In the genomic region with DNA sequence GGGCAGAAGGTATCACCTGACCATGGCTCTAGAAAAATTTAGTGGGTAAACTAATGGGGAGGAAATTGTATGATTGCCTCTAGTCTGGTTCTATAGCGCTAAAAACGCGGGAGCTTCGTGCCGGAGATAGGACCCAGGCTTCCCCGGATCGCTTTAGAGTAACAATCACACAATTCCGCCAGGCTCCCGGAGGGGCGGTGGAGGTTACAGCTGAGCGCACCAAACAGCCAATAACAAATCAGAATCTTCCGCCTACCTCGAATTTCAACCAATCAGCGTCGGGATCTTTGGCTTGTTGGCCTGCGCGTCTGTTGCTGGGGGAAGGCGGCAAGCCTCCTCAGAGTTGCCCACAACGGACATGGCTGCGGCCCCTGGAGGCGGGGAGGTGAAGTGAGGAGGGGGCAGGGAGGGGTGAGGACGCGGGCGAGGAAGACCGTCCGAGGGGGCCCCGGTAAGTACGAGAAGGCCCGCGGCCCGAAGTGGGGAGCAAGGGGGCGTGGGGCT, we compare ENCODE assay signal across 1 mouse cellular context.
A peak's percentile ranks its signal among the peaks of the same experiment; 100 is the strongest.
TF ChIP-seq lines count a peak whose summit lies in the region.

A gene (plus strand): TSS at position 331 of the 504 bp plus-strand sequence.

TF ChIP-seq in CH12.LX, 34 proteins besides CTCF, POLR2A, EP300 and RAD21 (continued from another document):
- TF ChIP-seq MXI1 (IDR thresholded peaks at IDR 0.05; ENCODE audit: low read depth, low read length): peak; percentile 70
- peak; percentile 92; the same call in 1 of the 2 replicates for TF ChIP-seq GABPA (IDR thresholded peaks at IDR 0.05; ENCODE audit: insufficient replicate concordance, low read depth, low read length)
- TF ChIP-seq PAX5 (IDR thresholded peaks at IDR 0.05; ENCODE audit: low read length): no peak
- TF ChIP-seq HCFC1 (IDR thresholded peaks at IDR 0.05; ENCODE audit: low read depth, low read length): peak; percentile 96
- TF ChIP-seq MAZ (IDR thresholded peaks at IDR 0.05; ENCODE audit: low read depth, low read length): peak; percentile 100
- TF ChIP-seq UBTF (IDR thresholded peaks at IDR 0.05; ENCODE audit: low read depth, low read length): no peak
- TF ChIP-seq JUND (conservative IDR thresholded peaks at IDR 0.05; ENCODE audit: low read depth, low read length): 0 out of 2 replicates have a peak, but pooled peaks have one; percentile 27
- no peak for TF ChIP-seq ZNF384 (IDR thresholded peaks at IDR 0.05; ENCODE audit: low read depth, low read length)
- no peak for TF ChIP-seq ZC3H11A (IDR thresholded peaks at IDR 0.05; ENCODE audit: low read depth, low read length)
- TF ChIP-seq JUN (IDR thresholded peaks at IDR 0.05; ENCODE audit: insufficient read depth, low read depth, low read length): no peak
- TF ChIP-seq SIN3A (IDR thresholded peaks at IDR 0.05; ENCODE audit: low read length): peak; percentile 97
- peak; percentile 68; the same call in 1 of the 2 replicates for TF ChIP-seq ZMIZ1 (IDR thresholded peaks at IDR 0.05; ENCODE audit: low read depth, low read length)
- peak; percentile 94 for TF ChIP-seq TBP (conservative IDR thresholded peaks at IDR 0.05; ENCODE audit: low read depth, low read length)
- peak; percentile 99 for TF ChIP-seq KAT2A (IDR thresholded peaks at IDR 0.05; ENCODE audit: insufficient replicate concordance, low read length)
- no peak for TF ChIP-seq USF1 (IDR thresholded peaks at IDR 0.05; ENCODE audit: low read depth, low read length)
- TF ChIP-seq NRF1 (IDR thresholded peaks at IDR 0.05; ENCODE audit: low read depth, low read length): peak; percentile 83
- TF ChIP-seq TCF12 (IDR thresholded peaks at IDR 0.05; ENCODE audit: low read depth, low read length): peak; percentile 94
- no peak for TF ChIP-seq MYC (IDR thresholded peaks at IDR 0.05; ENCODE audit: low read depth, low read length)
